Mouse (Mus musculus) embryonic facial prominence, embryonic 12.5 days (tissue): ENCODE measurements around the gene Spdl1. TPM values are rescaled to one million over a fixed set of nuclear protein-coding genes. Genes with fewer than 3 reads are reported as not detected.
"Not testable (repeated sequence)": the region's sequence is repeated elsewhere in the genome, so short reads cannot be mapped to it uniquely, and the experiment has no call there.

ENCODE experiments used
- ATAC-seq: fragments of 200-750 bp; cut with Nextera tagmentation; 2 replicates; pipeline ENCODE4 v1.8.0; 2017; ENCODE audit not compliant: insufficient number of reproducible peaks, insufficient read depth, low FRiP score, low TSS enrichment
- H3K27ac ChIP-seq: fragments of 300-500 bp; sonication (generic); 2 replicates; pipeline ENCODE4 v1.5.1; 2016; ENCODE audit warnings: mild to moderate bottlenecking
- H3K27me3 ChIP-seq: fragments of 300-500 bp; sonication (generic); 2 replicates; pipeline ENCODE4 v1.6.1; 2016; ENCODE audit warnings: mild to moderate bottlenecking, moderate library complexity
- H3K36me3 ChIP-seq: fragments of 300-500 bp; sonication (generic); 2 replicates; pipeline ENCODE4 v1.6.1; 2016; ENCODE audit warnings: mild to moderate bottlenecking
- H3K4me1 ChIP-seq: fragments of 300-500 bp; sonication (generic); 2 replicates; pipeline ENCODE4 v1.6.1; 2016
- H3K4me2 ChIP-seq: fragments of 300-500 bp; sonication (generic); replicated peaks from 2 replicates; pipeline ENCODE4 v1.6.1; 2016; ENCODE audit warnings: mild to moderate bottlenecking, moderate library complexity
- H3K4me3 ChIP-seq: fragments of 300-500 bp; sonication (generic); 2 replicates; pipeline ENCODE4 v1.5.1; 2016; ENCODE audit warnings: mild to moderate bottlenecking
- H3K9ac ChIP-seq: fragments of 300-500 bp; sonication (generic); 2 replicates; pipeline ENCODE4 v1.6.1; 2016; ENCODE audit warnings: mild to moderate bottlenecking, moderate library complexity
- H3K9me3 ChIP-seq: fragments of 300-500 bp; sonication (generic); 2 replicates; pipeline ENCODE4 v1.6.1; 2016; ENCODE audit warnings: mild to moderate bottlenecking, moderate library complexity
- WGBS: fragments of 180-500 bp; shearing (Covaris S2); methylation state at CpG from one replicate; pipeline ENCODE4 v1.1.7; 2016; 5-methylcytosine and 5-hydroxymethylcytosine counted together
- polyA plus RNA-seq: library from polyadenylated mRNA; unstranded; fragments of >200 nt; fragmentation: Nextera tagmentation; extraction: Ambion mirVana; gene quantifications from 2 replicates; pipeline ENCODE4 v1.2.1, GENCODE M21; 2016

The Spdl1 gene
- polyA plus RNA-seq, 1 experiment from 2014 or later: 24.6 TPM

GRCm38 (mm10) chr11:34798066-34798465, 35.4 kb downstream of the Spdl1 start:
- not testable (repeated sequence) for H3K4me3 ChIP-seq, H3K36me3 ChIP-seq, H3K27ac ChIP-seq, H3K4me2 ChIP-seq, H3K9ac ChIP-seq, H3K27me3 ChIP-seq, H3K9me3 ChIP-seq, ATAC-seq, H3K4me1 ChIP-seq
- WGBS: 43% methylated on average over 8 of the region's 8 CpGs

- Histone ChIP-seq H3K9me3 (no peaks in the 10 kb centered on the region), H3K36me3 (no peaks in the 10 kb centered on the region), H3K4me1 (no peaks in the 10 kb centered on the region), H3K9ac (no peak overlapping the region), H3K4me3 (no peak overlapping the region), H3K4me2 (no peak overlapping the region), H3K27me3 (no peaks in the 10 kb centered on the region), H3K27ac (no peak overlapping the region)
- 23% methylated on average over 4 of the region's 4 CpGs for WGBS
- no peak for ATAC-seq
These were observed 37.3 kb downstream of the Spdl1 start for GRCm38 (mm10) chr11:34796097-34796496.

GRCm38 (mm10) chr11:34791872-34792271, 41.6 kb downstream of the Spdl1 start:
- Histone ChIP-seq H3K36me3 (no peaks in the 10 kb centered on the region), H3K9ac (no peak overlapping the region), H3K27me3 (no peaks in the 10 kb centered on the region), H3K4me3 (no peak overlapping the region), H3K27ac (no peak overlapping the region), H3K4me2 (no peak overlapping the region), H3K9me3 (no peaks in the 10 kb centered on the region), H3K4me1 (no peaks in the 10 kb centered on the region)
- 0 out of 2 replicates have a peak, but pooled peaks have one; percentile 41 for ATAC-seq
- 65% methylated on average over 8 of the region's 8 CpGs for WGBS

GRCm38 (mm10) chr11:34784864-34785263, 48.6 kb downstream of the Spdl1 start:
- ATAC-seq: no peak
- Histone ChIP-seq H3K27ac (no peak overlapping the region), H3K36me3 (no peaks in the 10 kb centered on the region), H3K9ac (no peak overlapping the region), H3K4me2 (no peak overlapping the region), H3K9me3 (no peaks in the 10 kb centered on the region), H3K27me3 (no peaks in the 10 kb centered on the region), H3K4me3 (no peak overlapping the region), H3K4me1 (no peaks in the 10 kb centered on the region)

- ATAC-seq: no peak
- Histone ChIP-seq H3K27ac (no peak within 1 kb of the TSS), H3K9ac (no peak within 1 kb of the TSS), H3K27me3 (no peaks in the 10 kb centered on the region), H3K9me3 (no peaks in the 10 kb centered on the region), H3K36me3 (no peaks in the 10 kb centered on the region), H3K4me2 (no peak within 1 kb of the TSS), H3K4me1 (no peaks in the 10 kb centered on the region), H3K4me3 (no peak within 1 kb of the TSS)
- 83% methylated on average over 12 of the region's 12 CpGs for WGBS
These were observed 49.8 kb downstream of the Spdl1 start, which contains the start of gene Dock2 for GRCm38 (mm10) chr11:34783587-34784043. Gene Dock2 (minus strand): TSS chr11:34783892.

- H3K9ac ChIP-seq: no peak overlapping the region
- no peak for ATAC-seq
- H3K27me3 ChIP-seq: no peaks in the 10 kb centered on the region
- H3K4me1 ChIP-seq: no peaks in the 10 kb centered on the region
- H3K27ac ChIP-seq: no peak overlapping the region
- no peaks in the 10 kb centered on the region for H3K36me3 ChIP-seq
- WGBS: 76% methylated on average over 8 of the region's 8 CpGs
- no peak overlapping the region for H3K4me2 ChIP-seq
- no peak overlapping the region for H3K4me3 ChIP-seq
- H3K9me3 ChIP-seq: no peaks in the 10 kb centered on the region
These were observed 50.7 kb downstream of the Spdl1 start for GRCm38 (mm10) chr11:34782516-34783430.

- Histone ChIP-seq H3K9ac (no peak overlapping the region), H3K27me3 (no peaks in the 10 kb centered on the region), H3K27ac (no peak overlapping the region), H3K9me3 (no peaks in the 10 kb centered on the region), H3K4me1 (no peaks in the 10 kb centered on the region), H3K4me3 (no peak overlapping the region), H3K36me3 (no peaks in the 10 kb centered on the region), H3K4me2 (no peak overlapping the region)
- 87% methylated on average over 2 of the region's 2 CpGs for WGBS
- ATAC-seq: no peak
These were observed 52.7 kb downstream of the Spdl1 start for GRCm38 (mm10) chr11:34780786-34781185.

GRCm38 (mm10) chr11:34779966-34780365, 53.5 kb downstream of the Spdl1 start:
- Histone ChIP-seq H3K27me3 (no peaks in the 10 kb centered on the region), H3K4me1 (no peaks in the 10 kb centered on the region), H3K36me3 (no peaks in the 10 kb centered on the region), H3K4me2 (no peak overlapping the region), H3K4me3 (no peak overlapping the region), H3K9ac (no peak overlapping the region), H3K9me3 (no peaks in the 10 kb centered on the region), H3K27ac (no peak overlapping the region)
- no peak for ATAC-seq
- WGBS: 88% methylated on average over 4 of the region's 4 CpGs

- Histone ChIP-seq H3K4me2 (no peak overlapping the region), H3K9me3 (no peaks in the 10 kb centered on the region), H3K4me3 (no peak overlapping the region), H3K4me1 (no peaks in the 10 kb centered on the region), H3K36me3 (no peaks in the 10 kb centered on the region), H3K9ac (no peak overlapping the region), H3K27ac (no peak overlapping the region), H3K27me3 (no peaks in the 10 kb centered on the region)
- WGBS: 72% methylated on average over 3 of the region's 3 CpGs
- ATAC-seq: no peak
These were observed 55.1 kb downstream of the Spdl1 start for GRCm38 (mm10) chr11:34778351-34778750.

- 84% methylated on average over 4 of the region's 4 CpGs for WGBS
- Histone ChIP-seq H3K4me1 (no peaks in the 10 kb centered on the region), H3K27ac (no peak overlapping the region), H3K36me3 (no peaks in the 10 kb centered on the region), H3K4me2 (no peak overlapping the region), H3K4me3 (no peak overlapping the region), H3K9ac (no peak overlapping the region), H3K9me3 (no peaks in the 10 kb centered on the region), H3K27me3 (no peaks in the 10 kb centered on the region)
- no peak for ATAC-seq
These were observed 55.9 kb downstream of the Spdl1 start for GRCm38 (mm10) chr11:34777529-34777928.

- 77% methylated on average over 2 of the region's 2 CpGs for WGBS
- no peak overlapping the region for H3K4me2 ChIP-seq
- H3K4me1 ChIP-seq: no peaks in the 10 kb centered on the region
These were observed 57.4 kb downstream of the Spdl1 start for GRCm38 (mm10) chr11:34776054-34776453.

GRCm38 (mm10) chr11:34774636-34775035, 58.8 kb downstream of the Spdl1 start:
- Histone ChIP-seq H3K27ac (no peak overlapping the region), H3K9ac (no peak overlapping the region), H3K4me1 (no peaks in the 10 kb centered on the region), H3K27me3 (no peaks in the 10 kb centered on the region), H3K4me3 (no peak overlapping the region), H3K9me3 (no peaks in the 10 kb centered on the region), H3K4me2 (no peak overlapping the region), H3K36me3 (no peaks in the 10 kb centered on the region)
- no peak for ATAC-seq
- WGBS: 77% methylated on average over 2 of the region's 2 CpGs

More at GRCm38 (mm10) chr11:34776054-34776453, 57.4 kb downstream of the Spdl1 start:
- H3K9ac ChIP-seq: no peak overlapping the region
- no peak overlapping the region for H3K27ac ChIP-seq
- no peak overlapping the region for H3K4me3 ChIP-seq
- no peaks in the 10 kb centered on the region for H3K36me3 ChIP-seq
- no peak for ATAC-seq
- H3K9me3 ChIP-seq: no peaks in the 10 kb centered on the region
- H3K27me3 ChIP-seq: no peaks in the 10 kb centered on the region
